Mouse (Mus musculus): ENCODE measurements around the gene Nanos1.

The Nanos1 gene

DNA sequence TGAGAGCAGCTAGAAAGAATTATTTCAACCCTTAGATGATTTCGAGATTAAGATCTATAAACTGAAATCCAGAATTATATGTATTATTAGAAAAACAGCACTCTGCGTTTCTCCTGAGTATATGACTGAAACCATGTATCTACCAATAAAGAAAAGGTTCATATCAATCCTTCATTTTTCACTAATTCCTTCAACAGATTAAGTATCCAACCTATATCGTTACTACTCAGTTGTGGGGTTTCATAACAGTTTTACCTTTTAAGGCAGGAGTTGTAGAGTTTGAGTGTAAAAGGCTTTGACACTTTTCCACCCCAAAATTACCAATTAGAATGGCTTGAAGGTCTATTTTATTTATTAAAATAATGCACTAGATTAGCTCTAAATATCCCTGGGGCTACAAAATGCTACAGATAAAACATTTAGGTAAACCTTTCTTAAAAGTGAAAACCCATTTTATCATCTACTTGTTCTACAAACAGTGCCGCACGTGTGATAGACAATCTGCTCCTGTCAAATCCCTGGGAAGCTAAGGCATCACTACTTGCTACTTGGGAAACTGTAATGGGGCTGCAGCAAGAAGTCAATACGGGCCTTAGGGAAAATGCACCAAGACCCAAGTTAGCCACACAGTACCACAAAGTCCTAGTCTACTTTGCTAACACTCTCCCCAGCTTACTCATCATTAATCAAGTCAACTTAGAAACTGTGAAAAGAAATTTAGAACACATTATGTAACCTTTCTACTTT is 32.6 kb downstream of the Nanos1 start:
- no peak for DNase-seq (ENCODE audit: low spot score in 2 of 2)

- DNase-seq (ENCODE audit: low spot score in 2 of 2): no peak
Measured at GRCm38 (mm10) chr19:60789452-60789851, 33.7 kb downstream of the Nanos1 start.

- DNase-seq (ENCODE audit: low spot score in 2 of 2): peak; percentile 15 to 66
Measured at GRCm38 (mm10) chr19:60789919-60790506, 34.2 kb downstream of the Nanos1 start.

GRCm38 (mm10) chr19:60790551-60791161 is 34.9 kb downstream of the Nanos1 start, which contains the start of gene Eif3a:
Gene Eif3a (minus strand): TSS chr19:60790658.
- DNase-seq (ENCODE audit: low spot score in 2 of 2): peak; percentile 85 to 92

- DNase-seq (ENCODE audit: low spot score in 2 of 2): no peak
Measured at GRCm38 (mm10) chr19:60791164-60791563, 35.4 kb downstream of the Nanos1 start.

- DNase-seq (ENCODE audit: low spot score in 2 of 2): no peak
Measured at GRCm38 (mm10) chr19:60793170-60793707, 37.5 kb downstream of the Nanos1 start.

DNA sequence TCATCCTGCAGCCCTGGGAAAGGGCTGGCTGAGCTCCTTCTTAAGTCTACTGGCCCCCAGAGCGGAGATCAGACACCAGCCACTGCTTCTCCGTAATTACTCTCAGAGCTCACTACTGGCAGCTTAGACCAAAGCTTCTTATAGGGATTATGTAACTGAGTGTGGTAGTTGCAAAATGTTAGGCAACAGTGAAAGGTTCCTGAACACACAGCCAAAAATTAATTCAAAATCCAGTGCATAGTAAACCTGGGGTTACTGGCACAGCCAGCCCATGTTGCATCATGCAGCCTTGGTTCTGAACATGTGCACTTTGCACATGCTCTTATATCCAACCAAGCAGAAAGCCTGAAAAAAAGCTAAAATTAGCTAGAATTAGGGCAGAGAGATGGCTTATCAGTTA is 39.5 kb downstream of the Nanos1 start:
- no peak for DNase-seq (ENCODE audit: low spot score in 2 of 2)

DNA sequence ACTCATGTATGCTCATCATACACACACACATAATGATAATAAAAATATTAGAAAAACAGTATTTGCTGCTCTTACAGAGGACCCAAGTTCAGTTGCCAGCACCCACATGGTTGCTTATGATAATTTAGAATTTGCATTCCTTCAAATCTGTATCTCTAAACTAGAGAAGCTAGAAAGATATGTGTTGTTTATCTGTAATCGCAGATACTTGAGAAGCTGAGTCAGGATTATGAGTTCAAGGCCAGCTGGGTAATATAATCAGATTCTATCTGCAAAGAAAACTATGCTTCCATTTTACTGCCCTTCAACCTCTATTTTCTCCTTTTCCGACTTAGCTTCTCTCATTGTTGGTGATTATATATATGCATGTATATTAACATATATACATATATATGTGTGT is 41.6 kb downstream of the Nanos1 start:
- no peak for DNase-seq (ENCODE audit: low spot score in 2 of 2)

- DNase-seq (ENCODE audit: low spot score in 2 of 2): no peak
Measured at GRCm38 (mm10) chr19:60799867-60800569, 44.2 kb downstream of the Nanos1 start.

GRCm38 (mm10) chr19:60804903-60805302 is 49.1 kb downstream of the Nanos1 start:
- DNase-seq (ENCODE audit: low spot score in 2 of 2): no peak

Measured in urinary bladder, adult 18-20 months (tissue).